Mouse (Mus musculus): ENCODE results near the gene Tubb4b. TPM values are rescaled to one million over a fixed set of nuclear protein-coding genes. Genes with fewer than 3 reads are reported as not detected.

The Tubb4b gene
- polyA plus RNA-seq, 2 experiments from 2014 or later, result 110 to 150 TPM

DNA sequence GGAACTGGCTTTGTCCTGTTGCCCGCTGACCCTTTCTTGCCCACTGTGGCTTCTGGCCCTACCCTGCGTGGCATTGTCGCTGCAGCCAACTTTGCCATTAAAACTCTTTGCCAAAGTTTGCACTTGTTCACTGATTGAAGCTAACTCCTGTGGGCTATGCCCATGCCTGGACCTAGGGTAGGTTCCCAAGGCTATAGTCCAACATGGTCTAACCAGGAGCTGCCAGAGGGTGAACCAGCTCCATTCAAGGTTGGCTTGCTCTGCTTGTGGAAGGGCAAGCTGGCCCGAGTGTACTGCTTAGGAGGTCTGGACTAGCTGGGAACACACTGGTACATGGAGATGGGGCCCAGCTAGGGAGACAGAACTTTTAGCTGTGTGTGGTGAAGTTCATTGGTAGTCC, 19.6 kb upstream of the Tubb4b start:
- ATAC-seq, result no peak

DNA sequence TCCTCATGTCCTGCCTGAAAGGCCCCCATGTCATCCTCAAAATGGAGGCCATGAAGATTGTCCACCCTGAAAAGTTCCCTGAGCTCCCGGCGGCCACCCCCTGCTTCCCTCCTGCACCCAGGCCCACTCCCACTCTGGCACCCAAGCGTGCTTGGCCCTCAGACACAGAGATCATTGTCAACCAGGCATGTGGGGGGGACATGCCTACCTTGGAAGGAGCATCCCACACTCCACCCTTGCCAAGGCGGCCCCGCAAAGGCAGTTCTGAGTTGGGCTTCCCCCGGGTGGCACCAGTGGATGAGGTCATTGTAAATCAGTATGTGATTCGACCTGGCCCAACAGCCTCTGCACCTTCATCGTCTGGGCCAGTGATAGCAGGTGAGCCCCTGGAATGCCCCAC, 18.8 kb upstream of the Tubb4b start:
- no peak for ATAC-seq

DNA sequence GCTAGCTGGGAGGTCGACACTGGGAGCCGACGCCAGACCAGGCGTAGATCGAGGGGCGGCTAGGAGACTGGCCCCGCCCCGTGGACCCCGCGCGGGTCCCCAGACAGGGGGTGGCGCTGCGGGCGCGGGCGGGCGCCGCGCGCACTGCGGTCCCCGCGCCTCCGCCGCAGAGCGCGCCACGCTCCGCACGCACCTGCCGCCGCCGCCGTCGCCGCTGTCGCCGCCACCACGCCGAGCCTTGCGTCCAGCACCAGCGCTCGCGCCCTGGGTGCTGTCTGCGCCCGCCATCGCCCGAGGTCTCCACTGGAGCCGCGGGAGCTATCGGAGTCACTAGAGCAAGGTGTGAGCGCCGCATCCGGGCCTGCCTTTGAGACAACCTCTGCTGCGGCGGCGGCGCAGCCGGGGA, 17.6 kb upstream of the Tubb4b start, which contains the start of the genes Rnf208 and Cysrt1:
Gene Rnf208 (plus strand): TSS at position 155 of the 406 bp plus-strand sequence.
Gene Cysrt1 (minus strand): TSS at position 352 of the 406 bp plus-strand sequence.
- ATAC-seq, result peak; percentile 67

- ATAC-seq, result peak; percentile 42
These were observed 16.9 kb upstream of the Tubb4b start for GRCm38 (mm10) chr2:25241438-25241775.

- ATAC-seq, result peak; percentile 33
These were observed 16.4 kb upstream of the Tubb4b start for GRCm38 (mm10) chr2:25240723-25241437.

DNA sequence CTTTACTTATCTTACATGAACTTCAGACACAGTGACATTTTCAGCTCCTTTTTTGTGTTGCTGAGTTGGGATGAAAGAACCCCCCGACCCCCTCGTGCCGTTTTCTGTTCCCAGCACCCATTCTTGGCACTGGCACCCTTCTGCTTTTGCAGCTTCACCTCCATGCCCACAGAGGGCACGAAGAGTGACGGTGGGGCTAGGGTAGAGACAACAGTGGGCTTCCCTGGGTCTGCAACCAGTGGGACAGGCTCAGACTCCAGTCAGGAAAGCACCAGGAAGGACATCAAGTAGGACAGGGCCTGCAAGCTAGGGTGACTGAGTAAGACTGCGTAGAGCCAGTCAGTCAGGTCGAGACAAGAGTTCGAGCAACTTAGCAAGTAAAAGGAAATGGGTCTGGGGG, 15.8 kb upstream of the Tubb4b start:
- no peak for ATAC-seq

DNA sequence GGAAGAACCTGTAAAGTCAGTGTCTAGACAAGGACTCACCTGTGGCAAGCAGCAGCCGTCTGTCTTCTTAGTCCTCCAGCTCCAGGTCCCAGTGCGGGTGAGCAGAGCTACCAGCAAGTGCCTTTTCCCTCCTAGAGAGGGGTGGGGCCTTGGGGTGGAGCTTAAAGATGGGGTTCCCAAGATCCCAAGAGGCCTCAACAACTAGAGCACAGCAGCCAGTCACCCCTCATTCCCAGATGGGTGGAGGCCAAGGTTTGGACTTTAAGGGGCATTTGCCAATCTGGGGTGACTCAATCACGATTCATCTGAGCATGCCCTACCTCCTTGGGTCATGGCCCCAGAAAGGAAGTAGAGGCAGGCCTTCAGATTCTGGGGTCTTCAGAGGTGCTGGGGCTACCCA, 15.3 kb upstream of the Tubb4b start:
- ATAC-seq, result no peak

DNA sequence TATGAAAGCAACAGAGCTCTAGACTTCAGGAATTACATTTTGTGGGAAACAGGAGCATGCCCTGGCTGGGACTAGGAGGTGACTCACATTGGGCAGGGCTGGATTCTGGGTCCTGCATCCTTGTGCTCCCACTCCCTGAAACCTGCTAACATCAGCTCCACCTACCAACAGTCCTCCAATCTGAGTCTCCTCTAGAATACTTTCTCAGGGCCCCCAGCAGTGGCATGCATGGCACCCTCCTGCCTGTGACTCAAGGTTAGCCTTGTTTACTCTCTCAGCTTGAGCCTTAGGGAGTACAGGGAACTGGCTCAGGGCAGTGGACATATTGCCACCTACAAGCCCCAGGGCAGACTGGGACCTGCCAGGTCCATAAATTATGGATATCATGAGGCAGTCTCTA, 13.6 kb upstream of the Tubb4b start:
- ATAC-seq, result no peak

- no peak for ATAC-seq
These were observed 13.0 kb upstream of the Tubb4b start for GRCm38 (mm10) chr2:25237522-25237921.

- ATAC-seq, result no peak
These were observed 12.1 kb upstream of the Tubb4b start, which contains the start of gene Rnf224 for GRCm38 (mm10) chr2:25236614-25237013. Rnf224 (minus strand) TSS chr2:25236787.

GRCm38 (mm10) chr2:25234551-25235220, 10.2 kb upstream of the Tubb4b start:
- no peak for ATAC-seq

DNA sequence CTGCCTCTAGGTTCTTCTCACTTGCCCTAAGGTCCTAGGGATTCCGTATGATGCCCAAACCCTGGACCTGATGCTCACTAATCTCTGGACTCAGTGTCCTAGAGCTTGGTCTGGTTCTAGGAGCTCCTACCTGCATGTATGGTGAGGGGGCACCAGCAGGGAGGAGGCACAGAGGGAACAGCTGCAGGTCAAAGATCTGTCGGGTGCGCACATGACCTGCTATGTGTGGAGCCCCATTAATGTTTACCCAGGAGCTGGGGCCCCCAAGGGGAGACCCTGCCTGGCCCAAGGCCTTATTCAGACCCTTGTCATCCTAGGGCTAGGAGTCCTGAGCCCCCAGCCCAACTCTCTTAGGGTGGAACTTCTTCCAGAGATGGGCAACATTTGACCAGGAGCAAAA, 9.5 kb upstream of the Tubb4b start, which contains the start of gene Slc34a3:
Gene Slc34a3 (minus strand): TSS at position 315 of the 400 bp plus-strand sequence.
- no peak for ATAC-seq

DNA sequence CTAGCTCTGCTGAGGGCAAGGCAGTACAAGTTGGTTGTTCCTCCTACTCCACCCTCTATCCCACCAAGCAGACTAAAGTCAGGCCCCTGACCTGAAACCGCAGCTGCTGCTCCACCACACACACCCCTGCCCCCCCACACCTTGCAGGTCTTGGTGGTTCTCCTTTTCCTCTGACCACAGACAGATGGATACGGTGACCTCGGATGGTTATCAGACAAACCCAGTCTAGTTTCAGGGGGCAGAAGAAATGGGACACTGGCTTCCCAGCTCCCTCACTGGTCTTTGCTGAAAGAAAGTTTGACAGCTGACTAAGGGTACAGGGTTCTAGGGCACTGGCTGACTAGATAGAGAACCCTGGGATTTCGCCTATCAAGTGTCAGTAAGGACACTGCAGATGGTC, 8.9 kb upstream of the Tubb4b start:
- no peak for ATAC-seq

GRCm38 (mm10) chr2:25231038-25231437, 6.5 kb upstream of the Tubb4b start:
- no peak for ATAC-seq

DNA sequence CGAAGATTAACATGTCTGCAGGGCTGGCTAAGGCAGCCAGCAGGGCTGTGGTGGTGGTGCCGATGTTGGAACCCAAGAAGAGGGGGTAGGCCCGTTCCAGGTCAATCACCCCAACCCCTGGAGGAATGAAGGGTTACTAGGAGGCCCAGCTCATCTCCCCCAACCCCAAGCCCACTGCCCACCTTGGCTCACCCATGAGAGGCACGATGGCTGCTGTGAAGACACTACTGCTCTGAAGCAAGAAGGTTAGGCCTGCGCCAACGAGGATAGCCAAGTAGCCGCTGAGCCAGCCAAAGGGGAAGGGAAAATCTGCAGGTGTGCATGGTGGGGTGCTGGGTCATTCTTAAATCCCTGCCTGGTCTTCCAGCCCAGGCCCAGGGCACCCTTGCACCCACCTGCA, 6.1 kb upstream of the Tubb4b start:
- no peak for ATAC-seq

DNA sequence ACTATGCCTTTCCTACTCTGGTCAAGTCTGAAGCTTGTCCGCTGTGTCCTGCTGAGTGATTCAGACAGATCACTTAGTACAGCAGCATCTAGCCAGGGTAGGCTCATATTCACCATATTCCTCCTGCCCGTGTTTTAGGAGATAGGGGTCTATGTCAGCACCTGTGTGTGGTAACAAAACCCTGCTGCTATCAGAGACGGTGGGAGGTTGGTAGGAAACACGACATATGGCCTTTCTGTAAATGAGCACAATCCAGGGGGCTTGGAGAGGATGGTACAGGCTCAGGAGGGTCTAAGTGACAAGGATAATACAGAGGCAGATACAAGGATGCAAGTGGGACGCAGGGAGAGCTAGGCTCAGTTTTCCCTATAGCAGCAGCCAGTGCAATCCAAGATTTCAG, 5.1 kb upstream of the Tubb4b start:
- ATAC-seq, result no peak

- ATAC-seq, result no peak
These were observed 4.6 kb upstream of the Tubb4b start for GRCm38 (mm10) chr2:25228995-25229530.

GRCm38 (mm10) chr2:25228431-25228889, 4.0 kb upstream of the Tubb4b start:
- peak; percentile 41 for ATAC-seq

DNA sequence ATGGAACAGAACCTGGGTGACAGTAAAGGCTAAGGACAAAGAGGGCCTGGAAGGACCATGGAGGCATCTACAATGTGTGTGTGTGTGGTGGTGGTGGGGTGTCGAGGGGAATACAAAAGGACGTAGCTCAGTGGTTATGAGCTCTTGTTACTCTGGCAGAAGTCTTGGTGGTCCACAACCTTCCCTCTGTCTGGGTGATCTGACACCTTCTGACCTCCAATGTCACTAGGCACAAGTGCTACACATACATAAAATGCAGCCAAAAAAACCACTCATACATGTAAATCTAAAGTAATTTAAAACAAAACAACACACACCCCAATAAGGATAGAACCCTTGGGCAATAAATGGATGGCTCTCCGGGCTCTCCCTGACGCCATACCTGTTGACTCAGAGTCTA, 2.9 kb upstream of the Tubb4b start:
- ATAC-seq, result no peak

GRCm38 (mm10) chr2:25226864-25227263, 2.4 kb upstream of the Tubb4b start:
- no peak for ATAC-seq

DNA sequence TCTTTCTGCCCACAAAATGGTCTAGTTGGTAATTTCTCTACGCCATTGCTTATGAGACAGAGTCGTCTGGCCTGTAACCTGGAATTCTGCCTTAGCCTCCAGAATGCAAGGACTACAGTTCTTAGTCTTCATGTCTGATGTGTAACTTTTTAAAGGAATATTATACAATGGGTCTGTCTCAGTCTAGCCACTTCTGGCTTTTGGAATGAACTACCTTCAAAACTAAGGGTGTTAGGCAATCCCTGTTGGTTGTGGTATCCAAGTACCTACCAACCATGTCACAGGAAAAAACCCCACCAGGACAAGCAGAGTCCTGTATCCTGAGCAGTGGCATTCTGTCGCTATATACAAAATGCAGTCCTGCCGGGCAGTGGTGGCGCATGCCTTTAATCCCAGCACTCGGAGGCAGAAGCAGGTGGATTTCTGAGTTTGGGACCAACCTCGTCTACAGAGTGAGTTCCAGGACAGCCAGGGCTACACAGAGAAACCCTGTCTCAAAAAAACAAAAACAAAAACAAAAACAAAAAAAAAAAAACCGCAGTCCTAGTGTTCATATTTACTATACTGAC, 1.4 kb upstream of the Tubb4b start:
- no peak for ATAC-seq

GRCm38 (mm10) chr2:25224766-25225752, 557 bp upstream of the Tubb4b start:
- ATAC-seq, result peak; percentile 87
